Mouse (Mus musculus) forebrain, embryonic 14.5 days (tissue): Measurements from ENCODE around the gene Tjap1. TPM values are rescaled to one million over a fixed set of nuclear protein-coding genes. Genes with fewer than 3 reads are reported as not detected.

Source experiments
- ATAC-seq: fragments of 200-750 bp; cut with Nextera tagmentation; 2 replicates; pipeline ENCODE4 v1.8.0; 2017; ENCODE audit warnings: mild to moderate bottlenecking, moderate library complexity
- DNase-seq: peaks from one replicate; pipeline ENCODE4 v3.0.0-alpha.2; 2015; ENCODE audit warnings: low spot score
- H3K27ac ChIP-seq: fragments of 300-500 bp; sonication (generic); 2 replicates; pipeline ENCODE4 v1.5.1; 2014; ENCODE audit warnings: low read depth, mild to moderate bottlenecking, control low read depth, low read length, moderate library complexity
- H3K27me3 ChIP-seq: fragments of 300-500 bp; sonication (generic); replicated peaks from 2 replicates; pipeline ENCODE4 v1.6.1; 2014; ENCODE audit warnings: low read length, control low read depth, mixed read lengths; ENCODE audit not compliant: control insufficient read depth, insufficient read depth
- H3K36me3 ChIP-seq: fragments of 300-500 bp; sonication (generic); 2 replicates; pipeline ENCODE4 v1.6.1; 2014; ENCODE audit warnings: low read length, control low read depth; ENCODE audit not compliant: control insufficient read depth, insufficient read depth
- H3K4me1 ChIP-seq: fragments of 300-500 bp; sonication (generic); 2 replicates; pipeline ENCODE4 v1.6.1; 2014; ENCODE audit warnings: antibody characterized with exemption, low read length, control low read depth; ENCODE audit not compliant: control insufficient read depth, insufficient read depth
- H3K4me2 ChIP-seq: fragments of 300-500 bp; sonication (generic); 2 replicates; pipeline ENCODE4 v1.6.1; 2014; ENCODE audit warnings: mild to moderate bottlenecking, control low read depth, low read length
- H3K4me3 ChIP-seq: fragments of 300-500 bp; sonication (generic); 2 replicates; pipeline ENCODE4 v1.5.1; 2014; ENCODE audit warnings: low read depth, low read length, control low read depth
- H3K9ac ChIP-seq: fragments of 300-500 bp; sonication (generic); 2 replicates; pipeline ENCODE4 v1.6.1; 2014; ENCODE audit warnings: mild to moderate bottlenecking, low read length, control low read depth, moderate library complexity
- H3K9me3 ChIP-seq: fragments of 300-500 bp; sonication (generic); replicated peaks from 2 replicates; pipeline ENCODE4 v1.6.1; 2016; ENCODE audit warnings: low read length, control low read depth, mixed read lengths; ENCODE audit not compliant: control insufficient read depth
- WGBS: fragments of 180-500 bp; shearing (Covaris S2); extraction: QIAGEN DNeasy Blood & Tissue Kit; methylation state at CpG from one replicate; pipeline ENCODE4 v1.1.7; 2014; 5-methylcytosine and 5-hydroxymethylcytosine counted together
- polyA plus RNA-seq: library from polyadenylated mRNA; unstranded; fragments of >200 nt; fragmentation: Nextera tagmentation; extraction: Ambion mirVana; gene quantifications from 2 replicates; pipeline ENCODE4 v1.2.1, GENCODE M21; 2014

Gene Tjap1
- polyA plus RNA-seq, 1 experiment from 2014 or later: 23.9 TPM

DNA sequence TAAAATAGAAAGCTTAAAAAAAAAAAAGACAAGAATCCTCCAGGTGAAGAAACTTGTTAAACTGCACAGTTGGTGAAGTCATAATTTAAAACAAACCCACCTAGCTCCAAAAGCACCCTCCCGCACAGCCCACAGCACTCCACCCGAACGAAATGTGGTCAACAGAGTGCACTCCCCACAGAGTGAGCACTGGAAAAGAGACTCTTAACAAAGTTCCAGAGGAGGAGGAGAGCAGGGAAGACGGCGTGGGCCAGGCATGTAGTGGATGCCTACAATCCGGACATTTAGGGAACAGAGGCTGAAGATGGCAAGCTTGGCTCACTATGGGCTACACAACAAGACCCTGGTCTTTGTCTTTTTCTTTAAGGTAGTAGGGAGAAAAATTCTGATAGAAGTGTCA lies 7.8 kb downstream of the Tjap1 start:
- H3K4me2 ChIP-seq: no peak overlapping the region
- WGBS: 92% methylated on average over 6 of the region's 6 CpGs

GRCm38 (mm10) chr17:46274465-46274864 lies 8.4 kb downstream of the Tjap1 start:
- ATAC-seq (no peak), DNase-seq (no peak)
- Histone ChIP-seq H3K9me3 (no peaks in the 10 kb centered on the region), H3K9ac (no peak overlapping the region), H3K27ac (no peak overlapping the region), H3K36me3 (peaks cover 56% of the 10 kb centered on the region), H3K4me1 (no peaks in the 10 kb centered on the region), H3K27me3 (no peaks in the 10 kb centered on the region), H3K4me2 (no peak overlapping the region), H3K4me3 (no peak overlapping the region)
- WGBS: 84% methylated on average over 6 of the region's 6 CpGs

More for the DNA sequence above, 7.8 kb downstream of the Tjap1 start:
- H3K9me3 ChIP-seq: no peaks in the 10 kb centered on the region
- H3K4me3 ChIP-seq: no peak overlapping the region
- no peak overlapping the region for H3K9ac ChIP-seq
- ATAC-seq: no peak
- no peaks in the 10 kb centered on the region for H3K4me1 ChIP-seq
- peaks cover 56% of the 10 kb centered on the region for H3K36me3 ChIP-seq
- no peak for DNase-seq
- no peaks in the 10 kb centered on the region for H3K27me3 ChIP-seq
- no peak overlapping the region for H3K27ac ChIP-seq

- Histone ChIP-seq H3K4me2 (no peak overlapping the region), H3K27ac (no peak overlapping the region), H3K9me3 (no peaks in the 10 kb centered on the region), H3K4me1 (no peaks in the 10 kb centered on the region), H3K9ac (no peak overlapping the region), H3K36me3 (peaks cover 52% of the 10 kb centered on the region), H3K27me3 (no peaks in the 10 kb centered on the region), H3K4me3 (no peak overlapping the region)
- ATAC-seq (no peak), DNase-seq (no peak)
- WGBS: 63% methylated on average over 1 of the region's 1 CpGs
Observed at GRCm38 (mm10) chr17:46273803-46274236, 9.0 kb downstream of the Tjap1 start.

- H3K27me3 ChIP-seq: no peaks in the 10 kb centered on the region
- no peak overlapping the region for H3K4me3 ChIP-seq
- 87% methylated on average over 5 of the region's 5 CpGs for WGBS
- H3K9me3 ChIP-seq: no peaks in the 10 kb centered on the region
- H3K4me2 ChIP-seq: no peak overlapping the region
- peaks cover 42% of the 10 kb centered on the region for H3K36me3 ChIP-seq
- ATAC-seq (no peak), DNase-seq (no peak)
- H3K9ac ChIP-seq: no peak overlapping the region
- no peak overlapping the region for H3K27ac ChIP-seq
- H3K4me1 ChIP-seq: no peaks in the 10 kb centered on the region
Observed at GRCm38 (mm10) chr17:46272675-46273074, 10.2 kb downstream of the Tjap1 start.

DNA sequence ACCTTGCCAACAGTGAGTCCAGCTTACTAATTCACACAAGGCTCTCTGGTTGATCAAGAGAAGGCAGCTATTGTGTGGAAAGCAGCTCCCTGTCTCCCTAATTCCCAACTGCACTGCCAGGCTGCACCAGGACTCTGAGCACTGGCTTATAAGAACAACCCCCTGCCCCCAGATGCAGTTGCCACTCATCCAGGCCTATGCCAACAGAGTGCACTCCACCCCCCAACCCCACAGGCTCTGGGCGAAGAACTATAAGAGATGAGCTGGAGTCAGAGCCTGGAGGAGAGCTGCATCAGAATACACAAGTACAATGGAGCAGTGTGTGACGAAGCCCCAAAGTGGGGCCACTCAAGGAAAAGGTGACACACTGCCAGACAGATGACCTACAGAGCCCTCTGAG lies 10.8 kb downstream of the Tjap1 start:
- H3K4me3 ChIP-seq: no peak overlapping the region
- 84% methylated on average over 2 of the region's 2 CpGs for WGBS
- peaks cover 40% of the 10 kb centered on the region for H3K36me3 ChIP-seq
- H3K27me3 ChIP-seq: no peaks in the 10 kb centered on the region
- DNase-seq: no peak
- H3K9me3 ChIP-seq: no peaks in the 10 kb centered on the region
- no peak overlapping the region for H3K27ac ChIP-seq
- H3K4me1 ChIP-seq: no peaks in the 10 kb centered on the region
- no peak for ATAC-seq
- no peak overlapping the region for H3K9ac ChIP-seq
- H3K4me2 ChIP-seq: no peak overlapping the region

- no peak overlapping the region for H3K9ac ChIP-seq
- H3K36me3 ChIP-seq: peaks cover 36% of the 10 kb centered on the region
- H3K4me2 ChIP-seq: no peak overlapping the region
- H3K9me3 ChIP-seq: no peaks in the 10 kb centered on the region
- ATAC-seq (no peak), DNase-seq (no peak)
- no peaks in the 10 kb centered on the region for H3K4me1 ChIP-seq
- H3K27me3 ChIP-seq: no peaks in the 10 kb centered on the region
- WGBS: 84% methylated on average over 19 of the region's 19 CpGs
- no peak overlapping the region for H3K27ac ChIP-seq
- H3K4me3 ChIP-seq: no peak overlapping the region
Observed at GRCm38 (mm10) chr17:46269771-46270534, 12.9 kb downstream of the Tjap1 start.

- Histone ChIP-seq H3K4me3 (no peak overlapping the region), H3K9me3 (no peaks in the 10 kb centered on the region), H3K9ac (no peak overlapping the region), H3K4me1 (no peaks in the 10 kb centered on the region), H3K36me3 (peaks cover 40% of the 10 kb centered on the region), H3K27me3 (no peaks in the 10 kb centered on the region), H3K27ac (no peak overlapping the region), H3K4me2 (no peak overlapping the region)
- WGBS: 84% methylated on average over 10 of the region's 10 CpGs
- ATAC-seq (no peak), DNase-seq (no peak)
Observed at GRCm38 (mm10) chr17:46268026-46268720, 14.7 kb downstream of the Tjap1 start.

GRCm38 (mm10) chr17:46267511-46267910 lies 15.3 kb downstream of the Tjap1 start:
- 88% methylated on average over 7 of the region's 7 CpGs for WGBS

DNA sequence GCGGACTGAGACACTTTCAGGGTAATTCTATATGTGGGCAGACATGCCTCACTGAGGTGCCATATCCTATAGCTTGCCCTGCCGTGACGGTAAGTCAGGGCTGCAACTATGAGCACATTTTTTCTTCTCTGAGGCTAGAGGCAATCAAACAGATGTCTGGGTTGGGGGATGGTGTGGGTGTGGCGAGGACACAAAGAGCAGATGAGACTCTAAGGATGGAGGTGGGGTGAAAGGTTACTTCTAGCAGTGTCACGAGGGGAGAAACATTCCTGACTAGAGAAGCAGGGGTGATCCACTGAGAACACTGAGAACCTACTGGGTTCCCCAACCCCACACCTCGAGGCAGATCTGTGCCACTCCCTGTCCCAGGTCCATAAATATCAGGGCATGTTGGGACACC lies 15.8 kb downstream of the Tjap1 start:
- ATAC-seq: no peak

More at GRCm38 (mm10) chr17:46267511-46267910, 15.3 kb downstream of the Tjap1 start:
- Histone ChIP-seq H3K36me3 (peaks cover 47% of the 10 kb centered on the region), H3K27me3 (no peaks in the 10 kb centered on the region), H3K4me3 (no peak overlapping the region), H3K27ac (no peak overlapping the region), H3K9ac (no peak overlapping the region), H3K9me3 (no peaks in the 10 kb centered on the region), H3K4me2 (no peak overlapping the region), H3K4me1 (no peaks in the 10 kb centered on the region)
- no peak for DNase-seq
- no peak for ATAC-seq

More for the DNA sequence above, 15.8 kb downstream of the Tjap1 start:
- H3K27ac ChIP-seq: no peak overlapping the region
- no peak for DNase-seq
- H3K9me3 ChIP-seq: no peaks in the 10 kb centered on the region
- WGBS: 85% methylated on average over 6 of the region's 6 CpGs
- H3K9ac ChIP-seq: no peak overlapping the region
- H3K27me3 ChIP-seq: no peaks in the 10 kb centered on the region
- H3K4me3 ChIP-seq: no peak overlapping the region
- no peak overlapping the region for H3K4me2 ChIP-seq
- no peaks in the 10 kb centered on the region for H3K4me1 ChIP-seq
- peaks cover 49% of the 10 kb centered on the region for H3K36me3 ChIP-seq
